Mouse (Mus musculus) cerebellum, postnatal 10 days (tissue): ENCODE data around the gene Tmem189.

Experiments
- DNase-seq, 2 experiments: peaks; one replicate each; pipeline ENCODE4 v3.0.0; 2021; ENCODE audit warnings: mixed read lengths in 2 of 2

Gene Tmem189

GRCm38 (mm10) chr2:167700018-167700417 is 10.4 kb upstream of the Tmem189 start:
- DNase-seq: no peak

DNA sequence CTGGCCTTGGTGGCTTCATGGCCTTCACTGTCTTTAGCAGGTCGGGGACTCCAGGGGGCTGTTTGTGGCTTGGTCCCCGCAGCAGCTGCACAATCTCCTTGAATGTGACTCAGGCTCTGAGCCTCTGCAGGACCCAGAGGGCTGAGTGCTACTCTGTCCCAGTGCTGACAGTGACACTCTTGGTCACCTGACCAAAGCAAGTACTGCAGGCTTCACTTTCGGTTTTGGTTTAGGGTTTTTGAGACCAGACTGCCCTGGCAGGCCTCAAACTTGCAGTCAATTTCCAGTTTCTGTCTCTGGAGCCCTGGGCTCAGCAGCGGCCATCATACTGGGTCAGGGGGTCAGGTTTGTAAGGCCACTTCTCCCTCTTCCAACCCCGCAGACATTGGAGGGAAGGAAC is 8.3 kb upstream of the Tmem189 start:
- DNase-seq: no peak

- DNase-seq: no peak
Measured at GRCm38 (mm10) chr2:167696143-167696542, 6.5 kb upstream of the Tmem189 start.

DNA sequence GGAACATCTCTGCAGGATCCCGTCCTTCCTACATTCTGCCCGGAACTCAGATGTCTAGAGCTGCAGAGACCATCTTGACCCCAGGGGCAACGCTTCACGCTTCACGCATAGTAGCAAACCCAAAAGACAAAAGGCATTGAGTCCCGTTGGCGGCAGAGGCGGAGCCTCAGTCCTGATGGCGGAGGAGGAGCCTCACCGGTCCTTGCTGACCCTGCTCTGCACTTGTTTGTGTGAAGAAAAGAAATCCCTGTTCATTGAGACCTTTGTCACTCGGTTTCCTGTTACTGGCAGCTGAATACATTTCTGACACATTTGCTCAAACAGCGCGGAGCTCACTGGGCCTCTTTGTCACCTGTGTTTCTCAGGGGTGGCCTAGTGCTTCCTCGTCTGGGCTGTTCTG is 5.9 kb upstream of the Tmem189 start:
- DNase-seq: no peak

DNA sequence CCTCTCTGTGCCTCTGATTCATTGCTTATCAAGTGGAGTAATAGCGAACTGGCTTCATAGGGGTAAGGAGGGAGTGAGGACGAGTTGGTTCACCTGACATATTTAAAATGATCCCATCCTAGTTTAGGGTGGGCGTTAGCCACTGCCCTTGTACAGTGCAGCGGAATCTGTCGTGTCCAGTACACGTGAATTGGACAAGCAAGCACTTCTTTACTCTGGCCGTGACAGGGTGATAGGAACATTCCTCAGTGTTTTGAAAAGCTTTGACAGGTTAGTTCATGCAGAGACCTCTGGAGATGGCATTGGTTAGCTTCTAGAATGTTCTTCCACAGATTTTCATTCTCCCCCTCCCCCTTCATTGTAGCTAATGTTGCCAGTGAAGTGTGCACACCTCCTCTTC is 5.3 kb upstream of the Tmem189 start:
- DNase-seq: no peak

DNA sequence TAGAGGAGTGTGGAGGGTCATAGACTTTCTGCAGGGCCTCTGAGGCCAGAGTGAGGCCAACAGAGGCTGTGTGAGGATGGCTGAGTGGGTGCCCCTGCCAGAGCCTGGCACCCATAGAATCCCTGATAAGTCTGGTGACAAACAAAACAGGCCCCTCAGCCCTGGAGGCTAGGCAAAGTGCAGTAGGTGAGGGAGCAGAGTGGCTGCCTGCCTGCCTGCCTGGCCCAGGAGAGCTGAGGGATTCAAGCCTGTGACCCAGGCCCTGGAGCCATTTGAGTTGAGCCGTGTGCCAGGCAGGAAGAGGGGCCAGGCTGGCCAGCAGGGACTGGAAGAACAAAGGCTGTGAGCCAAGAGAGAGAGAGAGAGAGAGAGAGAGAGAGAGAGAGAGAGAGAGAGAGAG is 4.6 kb upstream of the Tmem189 start:
- DNase-seq: peak; percentile 49 to 60

DNA sequence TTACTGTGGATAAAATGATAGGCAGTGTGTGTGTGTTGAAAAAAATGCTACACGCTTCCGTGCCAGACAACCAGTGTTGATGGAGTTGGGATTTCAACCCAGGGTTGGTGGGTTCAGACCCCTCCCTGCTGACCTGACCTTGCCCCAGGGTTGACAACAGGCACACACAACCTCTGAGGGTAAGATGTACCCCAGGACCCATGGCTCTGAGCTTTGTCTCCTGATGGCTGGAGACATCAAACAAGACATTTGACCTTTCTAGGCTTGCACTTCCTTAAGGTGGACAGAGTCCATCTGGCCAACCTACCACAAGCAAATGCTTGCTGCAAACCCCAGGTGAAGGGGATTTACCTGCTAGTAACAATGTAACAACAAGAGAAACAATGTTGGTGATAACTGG is 3.9 kb upstream of the Tmem189 start:
- DNase-seq: no peak

- DNase-seq: no peak
Measured at GRCm38 (mm10) chr2:167692831-167693230, 3.2 kb upstream of the Tmem189 start.

DNA sequence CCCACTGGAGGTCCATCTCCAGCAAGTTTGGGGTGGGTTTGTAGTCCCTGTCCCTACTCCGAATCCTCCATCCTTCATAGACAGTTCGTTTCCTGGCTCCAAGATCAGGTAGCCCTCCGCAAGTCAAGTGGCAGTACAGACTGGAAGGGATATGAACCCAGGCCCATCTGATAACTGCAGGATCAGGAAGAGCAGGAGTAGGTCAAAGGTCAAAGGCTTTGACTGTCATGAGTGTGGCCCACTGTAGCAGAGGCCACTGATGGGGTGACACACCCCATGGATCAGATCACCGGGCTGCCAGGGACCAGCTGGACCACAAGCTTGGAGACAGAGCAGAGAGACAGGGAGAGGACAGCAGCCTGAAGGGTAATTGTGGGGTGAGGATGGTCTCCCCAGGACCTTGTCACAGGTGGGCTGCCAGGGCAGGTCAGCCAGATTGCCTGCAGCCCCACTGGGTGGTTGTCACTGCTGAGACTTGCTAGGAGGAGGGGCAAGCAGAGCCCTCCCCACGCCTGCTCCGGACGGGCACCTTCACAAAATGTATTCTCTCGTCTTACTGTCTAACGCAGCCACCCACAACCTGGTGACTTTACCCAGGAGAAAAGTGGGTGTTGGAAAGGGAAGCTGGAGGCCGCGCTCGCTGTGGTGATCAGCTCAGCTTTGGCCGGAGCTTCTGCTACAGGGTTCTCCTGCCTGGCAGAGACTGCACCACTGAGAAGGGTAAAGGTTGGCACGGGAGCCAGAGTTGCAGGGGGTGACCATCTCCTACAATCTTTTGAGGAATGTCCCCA is 2.4 kb upstream of the Tmem189 start:
- DNase-seq: no peak

- no peak for DNase-seq
Measured at GRCm38 (mm10) chr2:167691410-167691809, 1.8 kb upstream of the Tmem189 start.

DNA sequence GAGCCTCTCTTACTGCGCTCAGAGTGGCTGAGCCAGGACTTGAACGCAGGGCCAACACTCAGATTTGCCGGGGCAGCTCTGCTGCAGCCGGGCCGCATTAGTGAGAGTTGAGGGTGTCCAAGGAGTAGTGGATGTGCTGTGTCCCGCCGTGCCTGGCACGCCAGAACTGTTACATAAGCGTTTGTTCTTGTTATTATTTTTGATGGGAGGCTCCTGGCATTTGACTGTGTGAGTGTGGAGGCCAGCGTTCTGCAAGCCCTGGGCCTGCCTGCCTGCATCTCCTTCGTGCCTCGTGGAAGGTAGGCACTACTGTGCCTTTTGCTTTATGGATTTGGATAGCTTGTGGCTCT is 1.3 kb upstream of the Tmem189 start:
- DNase-seq: no peak

DNA sequence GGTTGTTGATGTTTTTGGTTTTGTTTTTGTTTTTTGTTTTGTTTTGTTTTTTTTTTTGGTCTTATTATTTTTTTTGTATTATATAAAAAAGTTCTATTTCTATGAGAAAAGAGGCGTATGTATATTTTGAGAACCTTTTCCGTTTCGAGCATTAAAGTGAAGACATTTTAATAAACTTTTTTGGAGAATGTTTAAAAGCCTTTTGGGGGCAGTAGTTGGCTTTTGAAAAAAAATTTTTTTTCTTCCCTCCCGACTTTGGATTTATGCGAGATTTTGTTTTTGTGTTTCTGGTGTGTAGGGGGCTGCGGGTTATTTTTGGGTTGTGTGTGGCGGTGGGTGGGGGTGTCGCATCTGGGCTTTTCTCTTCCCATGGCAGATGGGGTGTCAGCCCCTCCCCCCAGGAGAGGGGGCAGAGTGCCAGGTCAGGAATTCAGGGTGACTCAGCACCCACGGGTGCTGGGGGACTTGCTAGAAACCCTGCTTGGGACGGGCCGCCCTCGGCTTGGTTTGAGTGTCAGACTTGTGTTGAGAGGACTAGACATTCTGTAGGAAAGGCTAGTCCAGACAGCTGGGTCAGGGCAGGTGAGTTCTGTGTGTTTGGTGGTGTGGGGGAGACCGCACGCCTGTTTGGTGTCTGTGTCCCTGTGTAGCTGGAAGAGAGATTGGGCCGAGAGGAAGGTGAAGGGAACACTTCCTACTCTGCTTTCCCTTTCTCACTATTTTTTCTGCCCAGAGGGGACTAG is 768 bp upstream of the Tmem189 start:
- peak; percentile 54 to 57 for DNase-seq

GRCm38 (mm10) chr2:167688498-167689451 is 847 bp downstream of the Tmem189 start, which contains the start of gene Cebpb:
Cebpb (plus strand) TSS chr2:167688915.
- DNase-seq: peak; percentile 82 to 83

DNA sequence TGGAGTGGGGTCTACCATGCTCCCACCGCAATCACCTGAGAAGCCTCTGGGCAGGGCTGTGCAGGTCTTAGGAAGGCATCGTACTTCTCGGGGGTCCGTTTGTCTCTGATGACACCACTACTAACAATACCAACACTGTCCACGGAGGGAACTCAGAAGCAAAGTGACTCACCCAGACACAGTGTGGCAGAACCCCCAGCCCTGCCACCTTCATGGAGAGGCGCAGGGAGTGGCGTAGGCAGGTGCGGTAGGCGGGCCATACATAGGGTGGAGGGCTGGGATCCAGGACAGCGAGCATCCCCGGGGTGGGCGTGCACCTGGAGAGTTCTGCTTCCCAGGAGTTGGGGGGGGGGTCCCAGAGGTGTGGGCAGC is 1.5 kb downstream of the Tmem189 start:
- DNase-seq: no peak

DNA sequence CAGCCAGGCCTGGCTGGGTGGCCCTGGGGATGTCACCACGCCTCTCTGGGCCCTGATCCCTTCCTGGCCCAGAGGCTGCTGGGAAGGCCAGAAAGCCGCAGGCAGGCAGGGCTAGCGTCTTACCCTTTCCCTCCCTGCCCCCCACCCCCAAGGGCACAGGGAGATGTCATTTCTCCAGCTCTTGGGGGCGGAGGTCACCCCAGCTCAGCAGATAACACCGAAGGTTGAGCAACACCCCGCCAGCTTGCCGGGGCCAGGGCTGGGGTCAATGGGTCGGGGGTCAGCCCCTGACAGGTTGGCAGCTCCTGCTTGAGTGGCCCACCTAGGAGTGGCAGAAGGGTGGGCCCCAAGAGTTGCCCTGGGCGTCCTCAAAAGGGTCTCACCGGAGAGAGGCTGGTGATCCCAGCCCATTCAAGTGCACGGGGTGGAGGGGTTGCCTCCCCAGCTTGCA is 1.9 kb downstream of the Tmem189 start:
- peak in 1 of 2 experiments; percentile 33 for DNase-seq

DNA sequence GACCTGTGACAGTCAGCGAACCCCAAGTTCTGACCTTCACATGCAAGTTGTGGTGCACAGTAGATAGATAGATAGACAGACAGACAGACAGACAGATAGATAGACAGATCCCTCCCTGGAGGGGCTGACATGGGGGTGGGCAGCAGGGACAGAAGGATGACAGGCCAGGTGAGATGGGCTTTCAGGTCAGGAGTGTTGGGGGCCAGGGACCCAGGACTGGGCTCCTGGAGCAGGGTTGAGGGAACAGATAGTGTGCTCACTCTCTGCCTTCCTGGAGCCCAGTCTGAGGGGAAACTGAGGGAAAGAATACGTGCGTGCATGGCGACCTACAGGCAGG is 2.4 kb downstream of the Tmem189 start:
- DNase-seq: no peak

- no peak for DNase-seq
Measured at GRCm38 (mm10) chr2:167686382-167687249, 3.0 kb downstream of the Tmem189 start.

- no peak for DNase-seq
Measured at GRCm38 (mm10) chr2:167685865-167686264, 3.8 kb downstream of the Tmem189 start.

GRCm38 (mm10) chr2:167685137-167685536 is 4.5 kb downstream of the Tmem189 start:
- DNase-seq: peak; percentile 97 to 99

DNA sequence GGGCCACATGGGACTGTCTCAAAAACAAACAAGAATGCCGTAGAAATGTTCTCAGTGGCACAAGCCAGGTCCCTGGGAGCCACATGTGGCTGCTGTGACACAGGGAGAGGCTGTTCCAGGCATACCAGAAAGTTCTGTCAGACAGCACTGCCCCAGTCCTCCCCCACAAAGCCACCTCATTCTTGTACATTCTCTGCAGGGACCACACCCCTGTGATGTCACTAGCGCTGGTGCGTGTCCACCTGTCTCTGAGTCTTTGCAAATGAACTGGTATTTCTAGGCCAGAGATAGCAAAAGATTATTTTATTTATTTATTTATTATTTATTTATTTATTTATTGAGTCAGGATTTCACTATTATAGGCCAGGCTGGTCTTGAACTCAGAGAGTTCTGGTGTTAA is 5.9 kb downstream of the Tmem189 start:
- DNase-seq: no peak

DNA sequence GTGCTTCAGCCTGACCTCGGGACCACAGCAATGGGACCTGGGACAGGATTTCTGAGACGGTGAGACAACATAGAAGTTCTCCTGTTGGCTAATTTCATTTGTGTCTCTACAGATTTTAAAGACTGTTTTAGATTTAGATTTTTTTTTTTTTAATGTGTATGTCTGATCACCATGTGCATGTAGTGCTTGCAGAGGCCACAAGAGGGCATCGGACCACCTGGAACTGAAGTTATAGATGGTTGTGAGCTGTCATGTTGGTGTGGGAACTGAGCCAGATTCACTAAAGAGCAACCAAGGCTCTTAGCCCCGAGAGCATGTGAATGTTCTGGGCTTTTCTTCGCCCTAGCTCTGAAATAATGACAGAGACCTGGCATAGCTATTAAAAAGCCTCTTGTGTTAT is 9.0 kb downstream of the Tmem189 start:
- DNase-seq: peak; percentile 73 to 78

- DNase-seq: peak; percentile 93 to 96
Measured at GRCm38 (mm10) chr2:167679902-167680430, 9.7 kb downstream of the Tmem189 start.
